Mouse (Mus musculus) induced T-regulatory cell, adult 2 months (primary cell): Measurements from ENCODE around the gene CK137956.

Source experiments
- DNase-seq: peaks from one replicate; pipeline ENCODE4 v3.0.0-alpha.2; 2012; ENCODE audit warnings: low read depth

The CK137956 gene

DNA sequence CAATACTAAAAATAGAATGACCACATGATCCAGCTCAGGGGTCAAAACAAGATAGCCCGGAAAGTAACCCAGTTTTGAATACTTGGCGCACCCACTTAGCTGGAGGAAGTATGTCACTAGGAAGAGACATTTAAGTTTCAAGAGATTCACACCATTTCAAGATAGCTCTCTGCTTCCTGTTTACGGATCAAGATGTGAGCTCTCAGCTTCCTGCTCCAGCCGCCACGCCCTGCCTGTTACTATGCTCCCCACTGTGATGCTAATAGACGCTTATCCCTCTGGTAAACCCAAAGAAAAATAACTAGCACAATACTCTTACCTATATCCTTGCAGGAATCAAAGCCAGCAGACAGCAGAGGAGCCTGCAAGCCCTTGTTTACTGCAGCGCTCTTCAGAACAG lies 57.2 kb downstream of the CK137956 start:
- DNase-seq = no peak

DNA sequence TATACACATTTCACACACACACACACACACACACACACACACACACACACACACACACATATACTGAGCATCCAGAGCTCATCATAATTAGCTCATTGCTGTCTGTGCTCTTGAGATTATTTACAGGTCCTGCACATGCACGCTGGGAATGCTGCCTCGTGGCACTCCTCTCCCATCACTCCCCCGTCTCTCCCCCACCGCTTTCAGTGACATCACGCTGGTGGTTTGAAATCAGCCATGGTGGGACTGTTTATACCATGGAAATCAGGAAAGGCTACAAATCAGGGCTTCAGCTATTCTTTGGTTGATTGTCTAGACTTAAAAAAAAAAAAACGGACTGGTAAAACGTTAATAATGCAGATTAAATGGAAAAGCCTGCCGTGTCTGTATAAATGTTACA lies 63.6 kb downstream of the CK137956 start:
- DNase-seq = no peak

DNA sequence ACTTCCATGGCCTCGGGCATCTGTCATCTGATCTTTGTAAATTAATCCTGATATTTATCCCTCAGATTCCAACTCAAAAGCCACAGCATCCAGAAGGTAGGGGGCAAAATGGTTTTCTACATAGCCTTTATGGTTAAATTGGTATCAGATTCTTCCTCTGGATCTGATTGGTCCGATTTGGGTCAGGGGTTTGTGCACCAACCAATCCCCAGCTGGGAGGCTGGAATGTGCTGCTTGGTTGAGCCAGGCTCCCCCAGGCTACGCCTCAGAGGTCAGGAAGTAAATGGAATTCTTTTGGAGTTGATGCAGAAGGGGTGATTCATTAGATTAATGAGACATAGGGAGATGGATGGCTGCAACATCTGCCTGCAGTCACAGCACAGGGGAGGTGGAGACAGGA lies 66.8 kb downstream of the CK137956 start:
- DNase-seq = no peak

DNA sequence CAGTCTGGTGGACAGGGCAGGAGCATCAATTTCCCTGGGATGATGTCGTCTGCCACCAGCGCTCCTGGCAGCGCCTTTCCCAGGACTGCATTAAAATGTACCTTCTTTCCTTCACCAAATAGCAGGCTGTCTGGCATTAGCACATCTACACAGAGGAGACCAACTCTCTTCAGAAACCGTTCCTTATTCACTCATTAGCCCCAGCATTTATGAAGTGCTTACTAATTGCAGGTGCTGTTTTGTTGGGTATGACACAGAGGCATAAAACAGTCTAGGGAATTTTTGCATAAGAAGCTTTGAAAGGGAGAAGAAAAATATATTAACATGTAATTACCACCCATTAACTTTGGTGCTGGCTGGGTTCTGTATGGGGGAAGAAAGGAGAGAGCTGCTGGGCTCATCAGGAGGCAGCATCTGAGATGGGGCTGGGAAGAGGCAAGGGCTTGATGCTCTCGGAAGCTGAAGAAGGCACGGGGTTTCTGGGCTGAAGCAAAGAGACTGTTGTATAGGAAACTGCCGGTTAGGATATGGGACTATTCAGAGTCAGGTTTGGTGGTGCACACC lies 69.8 kb downstream of the CK137956 start:
- DNase-seq = no peak

DNA sequence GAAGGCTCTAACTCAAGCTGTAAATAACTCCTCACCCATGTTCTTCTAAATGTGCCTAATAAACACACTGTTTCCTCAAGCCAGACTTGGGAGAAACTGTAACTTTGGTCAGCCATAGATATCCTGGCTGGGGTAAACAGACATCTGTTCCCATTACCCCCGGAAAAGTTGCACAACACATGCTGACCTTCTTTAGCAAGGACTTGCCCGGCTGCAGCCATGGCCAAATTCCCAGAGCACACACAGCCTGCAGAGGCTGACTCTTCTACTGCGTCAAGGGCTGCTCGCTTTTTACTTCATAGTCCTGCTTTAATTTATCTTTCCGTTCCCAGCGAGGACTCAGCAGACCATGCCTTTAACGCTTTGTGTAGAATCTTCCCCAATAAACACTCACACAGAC lies 81.7 kb downstream of the CK137956 start:
- DNase-seq = no peak

DNA sequence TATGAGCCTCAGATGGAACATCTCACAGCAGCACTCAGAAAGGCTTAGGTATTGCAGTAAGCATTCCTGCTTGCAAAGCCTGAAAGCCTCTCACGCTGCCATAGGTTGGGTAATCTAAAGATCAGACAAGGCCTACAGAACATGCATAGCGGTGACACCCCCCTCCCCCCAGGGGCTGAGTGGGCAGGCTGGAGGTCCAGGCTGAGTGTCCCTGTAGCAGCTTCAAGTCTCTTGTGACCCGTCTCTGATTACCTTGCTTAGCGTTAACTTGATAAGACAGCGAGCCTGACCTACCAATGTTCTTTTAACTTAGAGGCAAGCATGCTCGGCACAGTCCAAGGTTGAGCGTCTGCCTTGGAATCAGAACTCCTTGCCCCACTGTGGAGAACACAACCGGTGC lies 91.8 kb downstream of the CK137956 start:
- DNase-seq = no peak
